Mouse (Mus musculus) liver, embryonic 14.5 days (tissue): ENCODE results near the gene Sel1l3. TPM values are rescaled to one million over a fixed set of nuclear protein-coding genes. Genes with fewer than 3 reads are reported as not detected.
A peak's percentile ranks its signal among the peaks of the same experiment; 100 is the strongest.

Experiments used
- ATAC-seq: fragments of 200-750 bp; cut with Nextera tagmentation; 2 replicates; pipeline ENCODE4 v1.8.0; 2017; ENCODE audit warnings: moderate number of reproducible peaks, mild to moderate bottlenecking, moderate library complexity; ENCODE audit not compliant: insufficient read depth
- DNase-seq, 3 experiments: peaks; one replicate each; pipeline ENCODE4 v3.0.0-alpha.2; 2012 to 2013; ENCODE audit warnings: low read depth in 3 of 3, low spot score in 3 of 3
- H3K27ac ChIP-seq: fragments of 300-500 bp; sonication (generic); 2 replicates; pipeline ENCODE4 v1.5.1; 2014; ENCODE audit warnings: moderate library complexity, mild to moderate bottlenecking, control low read depth, inconsistent platforms
- H3K27me3 ChIP-seq: fragments of 300-500 bp; sonication (generic); 2 replicates; pipeline ENCODE4 v1.6.1; 2014; ENCODE audit warnings: mild to moderate bottlenecking, low read length, moderate library complexity; ENCODE audit not compliant: control insufficient read depth, insufficient read depth
- H3K36me3 ChIP-seq: fragments of 300-500 bp; sonication (generic); replicated peaks from 2 replicates; pipeline ENCODE4 v1.6.1; 2014; ENCODE audit warnings: low read depth; ENCODE audit not compliant: control insufficient read depth, insufficient read depth
- H3K4me1 ChIP-seq, 2 experiments: fragments of 200-500 bp in 1 of 2; fragments of 300-500 bp in 1 of 2; sonication (generic) in 1 of 2; replicated peaks; 2 replicates each; pipeline ENCODE4 v1.6.1; 2012 to 2014; ENCODE audit warnings: antibody characterized with exemption in 1 of 2, inconsistent platforms in 1 of 2, low read length in 1 of 2; ENCODE audit not compliant: control insufficient read depth in 2 of 2, insufficient read depth in 2 of 2
- H3K4me2 ChIP-seq: fragments of 300-500 bp; sonication (generic); 2 replicates; pipeline ENCODE4 v1.6.1; 2014; ENCODE audit warnings: low read depth, mild to moderate bottlenecking, control low read depth, moderate library complexity
- H3K4me3 ChIP-seq, 2 experiments: fragments of 200-500 bp in 1 of 2; fragments of 300-500 bp in 1 of 2; sonication (generic) in 1 of 2; 2 replicates each; pipeline ENCODE4 v1.5.1; 2012 to 2014; ENCODE audit warnings: low read depth in 2 of 2, low read length in 2 of 2, mild to moderate bottlenecking in 2 of 2, control low read depth in 1 of 2, inconsistent platforms in 1 of 2, moderate library complexity in 1 of 2; ENCODE audit not compliant: insufficient read depth in 1 of 2
- H3K9ac ChIP-seq: fragments of 300-500 bp; sonication (generic); replicated peaks from 2 replicates; pipeline ENCODE4 v1.6.1; 2014; ENCODE audit warnings: mild to moderate bottlenecking, control low read depth, moderate library complexity
- H3K9me3 ChIP-seq: fragments of 300-500 bp; sonication (generic); 2 replicates; pipeline ENCODE4 v1.6.1; 2016; ENCODE audit warnings: low read length, mixed read lengths; ENCODE audit not compliant: control insufficient read depth
- CTCF ChIP-seq: IDR thresholded peaks from 2 replicates; pipeline ENCODE4 v1.5.1; 2016; ENCODE audit warnings: antibody characterized with exemption, low read depth, control low read depth
- EP300 ChIP-seq: IDR thresholded peaks from 2 replicates; pipeline ENCODE4 v1.6.1; 2016; ENCODE audit warnings: antibody characterized with exemption, low read depth
- WGBS: fragments of 180-500 bp; shearing (Covaris S2); extraction: QIAGEN DNeasy Blood & Tissue Kit; methylation state at CpG from one replicate; pipeline ENCODE4 v1.1.7; 2014; ENCODE audit not compliant: insufficient replicate concordance; 5-methylcytosine and 5-hydroxymethylcytosine counted together
- polyA plus RNA-seq, 2 experiments: library from polyadenylated mRNA; depleted of rRNA in 1 of 2; stranded (reverse) in 1 of 2; unstranded in 1 of 2; fragments of >200 nt; fragmentation: Nextera tagmentation in 1 of 2; extraction: Ambion mirVana in 1 of 2; gene quantifications; 2 replicates each; pipeline versions ENCODE4 v1.2.1 to v1.2.3; 2012 to 2014

Sel1l3 gene
- polyA plus RNA-seq, 2 experiments: 0.03 to 0.10 TPM

GRCm38 (mm10) chr5:53198408-53198807, 15.3 kb downstream of the Sel1l3 start:
- Histone ChIP-seq H3K4me2 (no peak overlapping the region), H3K27ac (no peak overlapping the region), H3K9ac (no peak overlapping the region), H3K27me3 (no peaks in the 10 kb centered on the region), H3K36me3 (no peaks in the 10 kb centered on the region), H3K4me3 (no peak overlapping the region), H3K9me3 (no peaks in the 10 kb centered on the region), H3K4me1 (peaks cover 0 to 2% of the 10 kb centered on the region in 2 experiments; a peak in 1 of 4 replicates)
- 32% methylated on average over 1 of the region's 1 CpGs for WGBS
- DNase-seq (no peak), ATAC-seq (no peak)
- TF ChIP-seq CTCF: no peak
- TF ChIP-seq EP300: no peak

GRCm38 (mm10) chr5:53196387-53197088, 17.2 kb downstream of the Sel1l3 start:
- H3K27me3 ChIP-seq: no peaks in the 10 kb centered on the region
- H3K4me3 ChIP-seq: no peak overlapping the region
- H3K36me3 ChIP-seq: no peaks in the 10 kb centered on the region
- TF ChIP-seq CTCF: 0 out of 2 replicates have a peak, but pooled peaks have one; percentile 14
- no peak for TF ChIP-seq EP300
- no peak for DNase-seq
- H3K27ac ChIP-seq: no peak overlapping the region
- H3K4me2 ChIP-seq: no peak overlapping the region
- WGBS: 39% methylated on average over 10 of the region's 10 CpGs
- peaks cover 0 to 2% of the 10 kb centered on the region in 2 experiments; a peak in 1 of 4 replicates for H3K4me1 ChIP-seq
- H3K9ac ChIP-seq: no peak overlapping the region
- ATAC-seq: no peak
- no peaks in the 10 kb centered on the region for H3K9me3 ChIP-seq

GRCm38 (mm10) chr5:53194841-53195240, 18.9 kb downstream of the Sel1l3 start:
- Histone ChIP-seq H3K27ac (no peak overlapping the region), H3K4me2 (no peak overlapping the region), H3K4me3 (no peak overlapping the region), H3K9me3 (no peaks in the 10 kb centered on the region), H3K9ac (no peak overlapping the region), H3K4me1 (peaks cover 0 to 2% of the 10 kb centered on the region in 2 experiments; a peak in 1 of 4 replicates), H3K36me3 (no peaks in the 10 kb centered on the region), H3K27me3 (no peaks in the 10 kb centered on the region)
- 39% methylated on average over 3 of the region's 3 CpGs for WGBS
- no peak for TF ChIP-seq CTCF
- no peak for TF ChIP-seq EP300
- DNase-seq: no peak
- no peak for ATAC-seq

GRCm38 (mm10) chr5:53194421-53194820, 19.3 kb downstream of the Sel1l3 start:
- H3K9ac ChIP-seq: no peak overlapping the region
- H3K36me3 ChIP-seq: no peaks in the 10 kb centered on the region
- no peaks in the 10 kb centered on the region for H3K27me3 ChIP-seq
- WGBS: 34% methylated on average over 2 of the region's 2 CpGs
- no peak for ATAC-seq
- no peak overlapping the region for H3K27ac ChIP-seq
- no peak overlapping the region for H3K4me2 ChIP-seq
- H3K4me1 ChIP-seq: peaks cover 0 to 2% of the 10 kb centered on the region in 2 experiments; a peak in 1 of 4 replicates
- no peaks in the 10 kb centered on the region for H3K9me3 ChIP-seq
- TF ChIP-seq EP300 (no peak), CTCF (no peak)
- no peak for DNase-seq
- no peak overlapping the region for H3K4me3 ChIP-seq

- Histone ChIP-seq H3K27ac (no peak overlapping the region), H3K9me3 (no peaks in the 10 kb centered on the region), H3K4me2 (no peak overlapping the region), H3K4me3 (no peak overlapping the region), H3K9ac (no peak overlapping the region), H3K4me1 (peaks cover 0 to 2% of the 10 kb centered on the region in 2 experiments; a peak in 1 of 4 replicates), H3K36me3 (no peaks in the 10 kb centered on the region), H3K27me3 (no peaks in the 10 kb centered on the region)
- no peak for ATAC-seq
- 70% methylated on average over 13 of the region's 13 CpGs for WGBS
- no peak for DNase-seq
- no peak for TF ChIP-seq CTCF
- no peak for TF ChIP-seq EP300
Observed at GRCm38 (mm10) chr5:53193092-53194030, 20.4 kb downstream of the Sel1l3 start.
